Mouse (Mus musculus) heart, postnatal 10 days (tissue): ENCODE data around the gene Alox5. TPM values are rescaled to one million over a fixed set of nuclear protein-coding genes. Genes with fewer than 3 reads are reported as not detected.

Experiments
- DNase-seq, 2 experiments: peaks; one replicate each; pipeline ENCODE4 v3.0.0; 2021
- intact Hi-C: fragments of 180-260 bp; cut with DNase I; formaldehyde crosslinking; loops from one replicate; pipeline ENCODE4 v1.15.1; 2025
- total RNA-seq, 2 experiments: library from RNA; stranded (reverse); gene quantifications; 2 replicates each; pipeline ENCODE4 v1.2.3; 2021

Alox5 gene
- total RNA-seq, 2 experiments from 2014 or later = 4.3 to 4.6 TPM

DNA sequence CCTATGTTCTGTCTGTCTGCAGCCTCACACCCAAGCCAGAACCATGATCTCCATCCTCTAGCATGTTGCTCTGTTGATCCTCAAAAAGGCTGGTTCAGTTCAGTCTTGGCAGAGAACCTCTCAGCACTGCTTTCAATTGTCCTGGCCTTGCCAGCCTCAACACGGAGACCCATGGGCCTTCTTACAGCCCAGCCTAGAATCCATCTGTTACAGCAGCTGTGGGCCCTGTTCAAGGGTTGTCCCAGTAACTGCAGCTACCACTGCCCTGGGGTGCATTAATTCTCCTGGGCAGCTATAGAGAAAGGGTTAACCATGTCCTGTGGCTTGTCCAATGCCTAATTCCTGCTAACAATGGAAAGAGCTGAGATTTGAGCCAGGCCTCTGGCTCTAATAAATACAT, 42.5 kb downstream of the Alox5 start:
- no peak for DNase-seq
- intact Hi-C loops = loop anchor here (5.0 kb wide), 2 partner anchors 154 to 279 kb away; no protein-coding TSS in a partner anchor

DNA sequence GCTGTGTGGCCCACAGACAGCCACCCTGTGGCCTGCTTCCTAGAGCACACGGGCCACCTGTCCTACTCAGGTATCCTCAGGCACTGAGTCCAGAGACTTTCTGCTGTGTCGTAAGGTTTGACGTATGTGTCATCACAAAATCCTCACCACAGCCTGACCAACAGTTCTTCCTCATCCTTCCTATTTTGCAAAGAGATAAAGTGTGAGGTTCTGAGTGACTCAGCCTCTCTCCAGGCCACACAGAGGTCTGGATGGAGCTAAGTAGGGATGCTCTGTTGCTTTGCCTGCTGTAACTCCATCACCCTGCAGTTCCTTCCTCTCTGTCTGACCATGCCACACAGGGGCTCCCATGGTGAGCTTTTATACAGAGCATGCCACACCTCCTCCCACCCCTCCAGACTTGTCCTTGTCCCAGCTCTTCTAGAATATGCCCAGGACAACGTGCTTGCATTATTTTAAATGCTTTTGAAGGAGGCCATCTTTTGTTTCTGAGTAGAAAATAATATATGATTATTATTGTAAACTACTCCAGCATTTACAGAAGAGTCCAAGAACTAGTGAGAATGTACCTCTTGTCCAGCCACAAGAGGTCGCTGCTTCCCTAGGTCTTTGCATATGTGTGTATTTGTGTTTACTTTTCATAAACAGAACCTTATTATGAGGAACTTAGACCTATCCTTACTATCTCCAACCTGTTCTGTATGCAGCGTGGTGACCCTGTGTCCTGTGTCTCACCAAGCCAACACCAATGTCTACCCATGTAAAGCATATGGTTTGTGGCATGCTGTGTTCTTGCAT, 43.3 kb downstream of the Alox5 start:
- DNase-seq = peak in 1 of 2 experiments; percentile 50
- intact Hi-C loops = loop anchor here (5.0 kb wide), 2 partner anchors 155 to 280 kb away; no protein-coding TSS in a partner anchor

DNA sequence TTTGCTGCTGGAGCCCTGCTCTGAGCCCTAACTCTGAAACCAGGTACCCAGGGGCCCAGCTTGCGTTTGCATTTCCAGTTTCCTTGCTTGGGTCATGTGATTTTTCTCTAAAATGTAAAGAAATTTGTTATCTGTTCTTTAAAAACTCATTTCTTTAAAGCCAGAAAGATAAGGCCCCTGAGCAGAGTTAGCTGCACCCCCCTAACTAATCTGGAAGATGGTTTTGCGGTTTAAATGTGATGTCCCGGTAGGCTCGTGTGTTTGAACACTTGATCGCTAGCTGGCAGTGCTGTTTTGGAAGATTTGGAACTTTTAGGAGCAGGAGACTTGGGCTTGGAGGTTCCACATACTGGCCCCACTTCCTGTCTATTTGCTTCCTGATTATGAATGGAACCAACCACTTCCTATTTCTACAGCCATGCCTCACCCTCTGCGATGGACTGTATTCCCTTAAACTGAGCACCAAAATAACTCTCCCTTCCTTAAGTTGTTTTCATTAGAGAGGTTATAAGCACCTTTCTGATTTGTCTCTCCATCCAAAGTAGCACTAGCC, 44.9 kb downstream of the Alox5 start:
- intact Hi-C loops = loop anchor here (5.0 kb wide), 2 partner anchors 156 to 281 kb away; no protein-coding TSS in a partner anchor
- DNase-seq = no peak

DNA sequence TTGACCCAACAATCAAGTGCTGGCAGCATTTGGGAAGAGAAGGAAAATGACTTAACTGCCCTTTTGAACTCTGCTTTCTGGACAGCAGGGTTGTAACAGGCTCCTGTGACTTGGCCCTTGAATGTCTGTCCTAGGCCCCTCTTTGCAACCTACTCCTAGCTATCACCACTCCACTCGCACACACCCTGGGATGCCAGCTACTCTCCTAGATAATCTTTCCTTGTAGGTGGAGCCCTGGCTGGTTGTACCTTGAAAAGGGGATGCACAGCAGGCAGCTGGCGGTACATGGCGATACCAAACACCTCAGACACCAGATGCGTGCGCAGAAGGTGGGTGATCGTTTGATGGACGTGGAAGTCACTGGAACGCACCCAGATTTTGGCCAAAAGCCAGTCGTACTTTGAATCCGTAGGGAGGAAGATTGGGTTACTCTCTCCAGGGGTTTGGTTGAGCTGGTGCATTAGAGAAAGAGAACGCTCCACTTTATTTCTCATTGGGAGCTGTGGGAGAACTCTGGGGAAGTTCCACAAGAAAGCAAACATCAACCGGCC, 45.8 kb downstream of the Alox5 start:
- intact Hi-C loops = loop anchor here (5.0 kb wide), 2 partner anchors 157 to 282 kb away; no protein-coding TSS in a partner anchor
- no peak for DNase-seq

DNA sequence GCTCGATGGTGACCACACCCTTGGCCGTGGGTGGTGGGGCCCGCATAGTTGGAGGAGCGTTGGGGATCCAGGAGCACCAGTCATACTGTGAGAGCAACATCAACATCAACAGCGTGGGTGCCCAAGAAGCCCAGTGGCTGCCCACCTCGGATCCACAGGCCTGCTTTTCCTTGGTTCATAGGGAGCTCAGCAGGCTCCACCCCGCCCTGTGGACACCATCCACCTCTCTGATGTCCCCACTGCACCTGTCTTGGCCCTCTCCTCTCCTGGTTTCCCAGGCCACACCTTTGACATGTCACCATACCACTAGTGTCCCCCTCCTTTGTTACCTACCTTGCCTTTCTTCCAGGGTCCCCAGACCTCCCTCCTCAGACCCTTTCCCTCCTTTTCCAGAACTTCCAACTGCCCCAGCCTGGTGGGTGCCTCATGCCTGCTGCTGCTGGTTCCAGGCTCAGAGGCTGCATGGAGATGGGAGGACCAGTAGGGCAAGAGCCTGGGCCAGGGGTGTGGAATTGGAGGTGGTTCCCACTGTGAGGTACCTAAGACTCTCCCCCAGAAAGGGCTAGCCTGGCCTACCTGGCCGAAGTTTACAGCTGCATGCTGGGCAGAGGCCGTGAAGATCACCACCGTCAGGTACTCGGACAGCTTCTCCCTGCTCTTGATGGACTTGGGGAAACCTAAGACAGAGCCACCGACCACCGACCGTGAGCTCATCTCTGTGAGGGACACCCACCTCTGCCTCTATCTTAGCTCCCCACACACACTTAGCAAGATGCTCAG, 48.2 kb downstream of the Alox5 start:
- no peak for DNase-seq
- intact Hi-C loops = no loop called here

DNA sequence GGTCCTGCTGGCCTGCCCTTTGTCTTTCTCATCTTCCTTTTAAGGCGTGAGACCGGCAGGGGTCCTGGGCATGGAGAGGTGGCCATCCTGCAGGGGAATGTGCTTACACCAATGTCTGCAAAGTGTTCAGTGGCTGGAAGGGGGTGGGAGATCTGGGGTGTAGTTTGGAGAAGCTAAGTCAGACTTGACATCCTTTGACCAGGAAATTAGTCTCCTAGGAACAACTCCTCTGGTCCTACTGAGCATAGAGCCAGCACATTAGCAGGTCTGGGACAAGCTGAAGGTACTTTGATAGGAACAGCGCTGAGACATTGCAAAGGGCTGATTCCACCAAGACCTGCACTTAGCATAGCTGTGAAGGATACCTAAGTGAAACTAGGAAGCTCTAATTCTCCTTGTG, 49.3 kb downstream of the Alox5 start:
- intact Hi-C loops = no loop called here
- DNase-seq = no peak

DNA sequence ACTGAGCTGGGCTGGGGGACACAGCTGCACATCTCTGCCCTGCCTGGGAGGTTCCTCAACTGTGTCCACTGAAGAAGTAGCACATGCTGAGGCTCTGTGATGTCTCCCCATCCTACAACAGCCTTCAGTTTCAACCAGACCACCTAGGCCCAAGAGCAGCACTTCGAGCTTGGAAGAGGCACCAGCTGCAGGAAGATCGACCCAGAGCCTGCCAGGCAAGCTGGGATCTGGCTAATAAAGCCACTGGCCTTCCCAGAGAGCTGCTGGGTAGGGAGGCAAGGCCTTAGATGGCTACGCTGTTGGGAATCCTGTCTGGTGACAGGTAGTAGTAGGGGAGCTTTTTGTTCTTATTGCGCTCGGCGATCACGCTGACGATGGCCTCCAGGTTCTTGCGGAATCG, 50.5 kb downstream of the Alox5 start:
- intact Hi-C loops = no loop called here

DNA sequence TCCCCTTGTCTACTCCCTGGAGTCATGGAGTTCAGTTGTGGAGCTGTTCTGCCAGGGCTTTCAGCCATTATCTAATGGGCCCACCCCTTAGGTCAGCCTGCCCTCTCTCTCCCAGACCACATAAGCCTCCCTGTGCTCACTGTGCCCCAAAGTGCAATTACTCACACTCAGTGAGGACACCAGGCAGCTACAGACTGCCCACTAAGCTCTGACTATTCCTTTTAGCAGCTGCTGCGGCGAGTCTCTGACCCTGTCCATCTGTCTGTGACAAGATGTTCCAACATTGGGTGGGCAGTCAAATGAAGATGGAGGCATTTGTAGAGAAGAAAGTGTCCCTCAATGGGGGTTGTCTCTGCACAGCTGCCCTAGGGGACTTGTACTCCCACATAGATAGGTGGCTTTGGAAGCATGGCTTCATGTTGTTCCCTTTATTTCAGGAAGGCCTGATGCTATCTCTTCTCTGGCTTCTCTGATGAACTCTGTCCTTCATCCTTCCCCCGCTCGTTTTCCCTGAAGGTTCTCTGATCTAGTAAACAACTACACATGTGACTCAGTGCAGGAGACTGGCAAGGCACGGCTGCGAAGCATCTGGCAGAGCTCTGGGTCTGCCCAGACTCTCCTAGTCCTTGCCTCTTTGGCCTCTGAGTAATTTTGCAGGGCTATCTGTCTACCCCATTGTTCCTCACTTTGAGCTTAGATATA, 52.9 kb downstream of the Alox5 start:
- DNase-seq = no peak
- intact Hi-C loops = no loop called here

More for the DNA sequence above, 50.5 kb downstream of the Alox5 start:
- DNase-seq = no peak

DNA sequence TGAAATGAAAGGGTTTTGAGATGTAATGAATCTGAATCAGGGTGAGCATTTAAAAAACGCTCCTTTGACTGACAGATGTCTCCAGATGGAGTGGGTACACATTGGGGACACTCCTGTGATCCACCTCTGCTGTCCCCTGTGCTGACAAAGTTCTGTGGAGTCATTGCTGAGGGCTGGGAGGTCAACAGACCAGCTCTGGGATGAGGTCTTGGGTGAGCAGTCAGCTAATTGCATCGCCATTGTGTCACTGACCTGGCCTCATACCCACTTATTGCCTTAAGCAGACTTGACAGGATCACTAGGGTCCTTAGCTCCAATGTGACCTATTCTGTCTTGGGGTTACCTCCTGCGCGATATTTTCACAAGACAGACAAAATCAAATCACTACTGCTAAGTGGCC, 53.8 kb downstream of the Alox5 start:
- no peak for DNase-seq
- intact Hi-C loops = no loop called here

DNA sequence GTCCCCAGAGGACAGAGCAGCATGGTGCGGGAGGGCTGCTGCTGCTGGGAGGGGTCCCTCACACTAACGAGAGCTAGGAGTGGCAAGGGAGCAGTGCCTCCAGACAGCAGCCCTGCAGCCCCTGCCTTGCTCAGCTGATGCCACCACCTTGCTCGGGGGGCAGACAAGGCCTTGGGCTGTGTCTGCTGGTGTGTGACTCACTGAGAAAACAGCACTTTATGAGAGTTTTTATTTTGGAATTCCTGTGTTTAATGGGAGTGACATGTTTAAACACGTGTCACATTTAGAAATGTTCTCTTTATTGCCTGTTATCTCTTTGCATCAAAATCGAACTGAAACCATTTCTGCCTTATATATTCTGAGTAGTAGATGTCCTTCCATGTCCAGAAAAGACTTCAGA, 54.3 kb downstream of the Alox5 start:
- intact Hi-C loops = no loop called here
- no peak for DNase-seq

DNA sequence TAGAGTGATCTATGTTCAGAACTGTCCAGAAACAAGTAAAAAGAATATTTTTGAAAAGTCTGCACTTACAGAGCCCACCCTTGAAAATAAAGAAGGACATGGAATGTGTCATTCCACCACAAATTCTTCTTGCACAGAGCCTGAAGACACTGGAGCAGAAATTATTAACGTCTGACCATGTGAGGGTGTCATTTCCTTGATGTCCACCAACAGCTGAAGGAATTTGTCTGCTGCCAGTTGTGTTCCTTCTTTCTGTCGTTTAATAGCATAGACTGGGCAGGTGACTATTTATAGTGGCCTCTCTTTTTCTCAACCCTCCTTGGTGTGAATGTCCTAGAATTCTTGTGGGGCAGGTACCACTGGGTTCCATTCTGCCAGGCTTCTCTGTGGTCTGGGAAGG, 54.8 kb downstream of the Alox5 start:
- no peak for DNase-seq
- intact Hi-C loops = no loop called here

DNA sequence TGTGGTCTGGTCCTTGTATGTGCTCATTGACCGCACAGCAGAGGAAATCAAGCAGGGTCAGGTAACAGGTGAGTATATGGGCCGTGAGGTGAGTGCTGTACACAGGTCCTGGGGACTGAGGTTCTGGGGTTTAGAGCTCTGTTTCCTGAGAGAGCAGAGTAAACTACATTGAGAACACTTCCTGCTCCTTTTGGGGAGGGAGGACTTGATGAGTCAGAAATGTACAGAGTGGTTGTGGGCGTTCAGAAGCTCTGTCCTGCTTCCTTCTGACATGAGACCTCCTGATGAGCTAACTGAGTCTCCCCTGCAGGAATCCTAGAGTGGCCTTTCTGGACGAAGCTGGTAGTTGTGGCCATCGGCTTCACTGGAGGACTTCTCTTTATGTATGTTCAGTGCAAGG, 55.3 kb downstream of the Alox5 start:
- no peak for DNase-seq
- intact Hi-C loops = no loop called here

DNA sequence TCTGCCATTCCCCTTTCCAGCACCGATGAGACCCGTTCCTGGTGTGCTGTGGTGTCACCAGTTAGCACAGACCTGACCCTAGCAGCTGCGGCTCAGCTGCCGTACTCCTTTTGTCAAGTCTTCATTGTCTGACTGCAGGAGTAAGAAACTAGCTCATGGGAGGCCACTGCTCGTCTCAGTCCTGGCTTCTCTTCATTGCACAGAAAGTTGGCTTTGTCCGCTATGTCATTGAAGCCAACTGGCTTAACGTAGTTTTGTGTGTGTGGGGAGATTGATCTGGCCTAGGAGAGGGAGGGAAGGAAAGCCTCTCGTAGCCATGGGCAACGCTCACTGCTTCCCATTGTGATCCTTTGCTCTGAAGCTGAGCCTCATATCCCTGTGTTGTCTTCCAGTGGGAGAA, 55.7 kb downstream of the Alox5 start:
- DNase-seq = no peak
- intact Hi-C loops = no loop called here

DNA sequence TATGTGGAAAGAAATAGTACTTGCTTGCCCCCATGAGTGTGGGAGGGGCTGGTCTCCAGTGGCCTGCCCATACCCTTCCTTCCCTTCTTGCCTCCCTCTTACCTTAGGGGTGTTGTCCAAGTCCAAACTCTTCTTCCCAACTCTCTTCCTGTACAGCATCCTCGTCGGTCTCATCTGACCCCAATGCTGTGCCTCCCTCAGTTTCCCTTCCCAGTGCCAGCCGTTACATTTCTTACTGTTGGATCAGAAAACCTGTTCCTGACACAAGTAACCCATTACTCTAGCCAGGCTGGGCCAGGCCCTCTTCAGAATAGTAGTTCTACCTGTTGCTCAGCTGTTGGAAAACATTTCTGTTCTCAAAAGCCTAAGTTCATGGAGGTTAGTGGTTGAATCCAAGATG, 58.6 kb downstream of the Alox5 start:
- no peak for DNase-seq
- intact Hi-C loops = no loop called here

DNA sequence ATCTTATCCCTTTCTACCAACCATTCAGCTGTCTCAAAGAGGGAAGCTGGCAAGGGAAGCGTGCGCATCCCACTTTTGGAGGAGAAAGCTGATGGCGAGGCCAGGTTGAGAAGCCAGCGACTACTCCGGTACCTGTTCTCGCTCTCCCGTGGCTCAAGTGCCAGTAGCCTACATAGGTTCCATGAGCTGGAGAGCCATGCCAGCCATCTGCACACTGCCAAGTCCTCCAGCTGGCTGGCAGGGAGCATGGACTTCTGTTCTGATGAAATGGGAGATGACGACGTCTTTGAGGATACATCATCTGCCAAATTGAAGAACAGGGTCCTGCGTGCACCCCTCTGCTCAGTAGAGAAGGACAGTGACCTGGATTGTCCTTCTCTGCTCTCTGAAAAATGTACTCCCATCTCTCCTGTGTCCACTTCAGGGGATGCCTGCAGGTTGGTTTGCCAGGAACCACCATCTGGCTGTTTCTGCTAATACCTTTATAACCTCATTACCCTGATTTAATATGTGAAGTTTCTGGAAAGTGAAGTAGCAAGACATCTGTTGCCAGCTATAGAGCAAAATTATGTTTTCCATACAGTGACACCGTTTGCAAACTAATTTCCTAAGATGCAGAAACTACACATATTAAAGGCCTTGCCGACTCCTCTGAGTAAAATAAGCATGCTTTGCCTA, 59.1 kb downstream of the Alox5 start:
- DNase-seq = no peak
- intact Hi-C loops = no loop called here

DNA sequence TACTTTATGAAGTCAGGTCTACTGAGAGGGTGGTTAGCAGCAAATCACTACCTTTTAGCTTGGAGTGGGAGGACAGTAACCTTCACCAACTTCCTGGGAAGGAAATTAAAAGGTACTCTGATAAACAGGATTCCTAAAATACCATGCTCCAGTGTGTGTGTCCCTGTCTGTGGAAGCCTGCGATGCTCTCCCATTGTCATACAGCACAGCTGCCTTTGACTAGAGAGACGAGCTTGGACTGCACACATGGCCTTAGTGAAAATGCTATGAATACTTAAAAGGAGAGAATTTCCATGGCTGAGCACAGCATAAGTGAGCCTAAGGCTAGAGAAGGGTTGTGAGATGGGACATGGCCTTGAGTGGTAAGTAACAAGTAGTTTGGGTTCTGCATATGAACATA, 62.8 kb downstream of the Alox5 start:
- DNase-seq = no peak
- intact Hi-C loops = no loop called here

DNA sequence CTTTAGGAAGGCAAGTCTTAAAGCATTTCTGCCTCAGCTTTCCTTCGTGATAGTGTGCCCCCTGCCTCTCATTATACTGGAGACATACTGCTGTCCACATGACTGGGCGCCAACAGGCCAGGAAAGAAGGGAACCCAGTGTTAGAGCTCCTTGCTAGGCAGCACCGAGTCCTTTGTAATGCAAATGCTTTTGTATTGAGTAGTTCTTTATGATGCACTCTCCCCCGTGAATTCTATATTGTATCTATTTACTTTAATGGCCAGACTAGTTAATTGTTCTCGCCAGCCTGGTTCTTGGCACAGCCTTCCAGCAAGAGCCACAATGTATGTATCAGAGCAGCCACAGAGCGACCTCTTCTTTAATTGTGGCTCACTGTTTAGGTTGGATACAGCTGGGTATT, 63.4 kb downstream of the Alox5 start:
- DNase-seq = no peak
- intact Hi-C loops = no loop called here

DNA sequence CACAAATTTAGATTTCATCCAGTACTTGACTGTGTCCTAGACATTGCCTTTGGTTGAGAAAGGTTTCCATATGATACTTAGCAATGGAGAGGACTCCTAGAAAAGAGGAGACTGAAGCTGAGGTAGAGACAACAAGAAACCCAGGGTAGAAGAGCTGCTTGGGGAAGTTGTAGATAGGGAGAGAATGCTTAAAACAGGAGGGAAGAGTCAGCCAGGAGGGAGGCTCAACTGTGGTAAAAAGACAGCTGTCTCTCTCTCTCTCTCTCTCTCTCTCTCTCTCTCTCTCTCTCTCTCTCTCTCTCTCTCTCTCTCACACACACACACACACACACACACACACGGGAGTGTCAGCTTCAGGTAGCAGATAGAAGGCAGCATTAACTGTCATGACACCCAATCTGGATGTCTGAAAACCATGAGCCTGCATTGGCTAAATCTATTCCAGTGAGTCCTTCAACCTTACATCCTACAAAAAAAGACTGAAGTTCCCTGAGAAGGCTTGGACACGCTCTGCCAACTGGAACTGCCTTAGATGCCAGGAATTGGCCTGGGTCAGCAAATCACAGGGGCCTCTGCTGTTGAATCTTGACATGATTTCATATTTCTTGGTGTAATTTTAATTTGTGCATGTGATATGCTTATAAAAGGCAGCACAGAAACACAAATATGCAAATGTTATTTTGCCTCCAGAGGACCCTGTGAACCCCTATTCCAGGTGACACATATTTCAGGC, 65.9 kb downstream of the Alox5 start:
- intact Hi-C loops = no loop called here
- no peak for DNase-seq

DNA sequence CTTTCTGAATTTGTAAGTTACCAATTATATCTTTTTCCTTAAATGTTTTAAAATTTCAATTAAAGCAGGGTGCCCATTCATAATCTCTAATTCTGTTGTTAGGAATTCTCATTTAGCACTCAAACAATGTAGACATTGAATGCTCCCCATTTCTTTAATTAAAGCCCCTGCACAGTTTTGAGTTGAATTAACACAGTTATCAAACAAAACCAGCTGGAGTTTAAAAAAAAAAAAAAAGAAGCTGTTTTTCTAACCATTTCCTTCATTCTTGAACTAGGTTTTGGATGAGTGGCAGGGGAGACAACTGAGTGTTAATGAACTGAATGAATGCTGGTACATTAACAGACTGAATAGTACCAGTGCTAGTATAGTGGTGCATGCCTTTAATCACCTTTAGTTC, 71.5 kb downstream of the Alox5 start:
- intact Hi-C loops = no loop called here
- no peak for DNase-seq
